Mouse (Mus musculus) G1E-ER4 (cell line): ENCODE data around the gene Rundc3a. TPM values are rescaled to one million over a fixed set of nuclear protein-coding genes. Genes with fewer than 3 reads are reported as not detected.

ENCODE experiments used
- GATA1 ChIP-seq: IDR thresholded peaks from one replicate; pipeline ENCODE4 v1.8.0; 2012; ENCODE audit warnings: low read length, inconsistent platforms
- polyA plus RNA-seq: library from polyadenylated mRNA; stranded (reverse); fragments of >175 nt; gene quantifications from 2 replicates; pipeline ENCODE4 v1.2.3, GENCODE M21; 2012

Rundc3a gene
- polyA plus RNA-seq, 1 experiment: not detected

DNA sequence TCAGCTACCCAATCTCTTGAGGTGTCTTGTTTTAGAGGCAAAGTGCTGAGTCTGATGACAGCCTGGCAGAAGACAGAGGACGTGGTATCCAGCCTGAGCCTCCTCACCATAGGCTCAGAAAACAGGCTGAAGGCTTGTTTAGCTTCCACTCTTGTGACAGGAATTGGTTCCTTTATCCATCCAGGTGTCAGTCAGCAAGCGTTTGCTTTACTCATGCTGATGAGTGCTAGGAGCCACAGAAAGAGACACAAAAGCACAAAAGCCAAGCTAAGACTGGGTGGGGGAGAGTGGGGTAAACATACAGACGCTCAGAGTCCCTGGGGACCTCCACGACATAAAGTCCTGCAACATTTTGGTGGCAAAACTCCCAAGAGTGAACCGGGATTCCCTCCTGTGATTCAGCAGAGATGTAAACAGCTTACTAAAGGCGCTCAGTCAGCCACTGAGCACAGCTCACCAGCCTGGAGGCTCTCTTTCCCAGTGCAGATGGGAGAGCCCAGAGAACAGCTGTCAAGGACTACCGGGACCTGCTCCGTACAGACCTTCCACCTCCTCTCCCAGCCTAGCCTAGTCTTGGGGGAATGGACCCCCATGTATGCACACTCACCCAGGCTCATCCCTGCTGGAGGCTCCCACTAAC lies 16.9 kb upstream of the Rundc3a start:
- TF ChIP-seq GATA1: no peak

DNA sequence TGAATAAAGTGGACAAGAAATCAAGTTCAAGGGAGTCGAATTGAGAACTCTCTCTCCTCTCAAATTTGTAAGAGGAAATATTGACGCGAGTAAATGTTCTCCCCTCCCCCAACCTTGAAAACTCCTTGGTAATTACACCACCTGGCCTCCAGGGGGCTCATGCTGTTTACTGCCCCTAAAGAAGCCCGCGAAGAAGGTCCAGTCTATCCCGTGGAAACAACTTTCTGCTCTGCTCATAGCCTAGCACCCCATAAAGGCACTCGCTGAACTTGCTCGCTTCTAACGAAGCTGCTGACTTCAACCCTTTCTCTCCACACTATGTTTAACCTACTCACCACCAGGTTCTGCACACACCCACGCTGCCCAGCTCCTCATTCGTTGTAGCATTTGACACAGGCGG lies 16.0 kb upstream of the Rundc3a start:
- TF ChIP-seq GATA1: no peak

DNA sequence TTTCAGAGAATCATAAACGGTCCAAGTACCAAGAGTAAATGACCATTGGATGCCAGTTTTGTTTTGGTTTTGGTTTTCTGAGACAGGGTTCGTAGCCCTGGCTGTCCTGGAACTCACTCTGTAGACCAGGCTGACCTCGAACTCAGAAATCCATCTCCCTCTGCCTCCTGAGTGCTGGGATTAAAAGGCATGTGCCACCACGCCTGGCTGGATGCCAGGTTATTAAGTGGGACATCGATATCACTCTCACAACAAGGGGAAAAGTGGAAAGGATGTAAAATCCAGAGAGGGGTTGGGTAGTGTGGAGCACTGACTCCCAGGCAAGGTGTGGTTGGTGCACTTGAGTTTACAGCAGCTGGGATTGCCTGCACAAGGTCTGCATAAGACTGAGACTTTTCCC lies 13.1 kb upstream of the Rundc3a start:
- TF ChIP-seq GATA1: no peak

DNA sequence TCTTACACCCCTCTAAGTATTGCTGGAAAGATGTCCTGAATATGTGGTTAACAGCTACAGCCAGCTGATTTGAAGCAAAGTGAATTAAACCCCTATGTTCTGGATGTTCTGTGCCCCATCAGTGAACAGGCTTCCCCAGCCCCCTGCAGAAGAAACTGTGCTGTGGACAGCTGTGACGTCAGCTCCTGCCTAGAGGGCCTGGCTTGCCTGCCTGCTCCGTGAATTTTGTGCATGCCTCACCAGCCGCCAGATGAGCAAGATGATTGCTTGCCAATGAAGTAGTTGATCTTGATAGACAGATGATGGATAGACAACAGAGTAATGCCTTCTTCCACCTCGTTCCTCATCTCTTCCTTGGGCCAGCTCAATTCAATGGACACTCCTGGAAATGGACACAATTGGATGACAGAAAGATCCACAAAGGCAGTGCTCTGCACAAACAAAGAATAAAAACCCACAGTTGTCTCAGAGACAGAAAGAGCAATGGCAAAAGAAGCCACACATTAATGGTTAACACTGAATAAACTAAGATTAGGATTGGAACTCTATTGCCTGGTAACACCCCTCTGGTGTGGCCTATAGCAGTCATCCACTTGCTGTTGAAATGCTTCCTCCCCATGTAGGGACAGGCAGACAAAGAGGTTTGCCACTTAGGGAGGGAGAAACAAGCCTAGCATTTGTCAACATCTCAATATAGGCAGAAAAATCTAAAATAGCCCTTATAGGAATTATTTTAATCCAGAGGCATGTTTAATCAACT lies 11.7 kb upstream of the Rundc3a start:
- no peak for TF ChIP-seq GATA1

DNA sequence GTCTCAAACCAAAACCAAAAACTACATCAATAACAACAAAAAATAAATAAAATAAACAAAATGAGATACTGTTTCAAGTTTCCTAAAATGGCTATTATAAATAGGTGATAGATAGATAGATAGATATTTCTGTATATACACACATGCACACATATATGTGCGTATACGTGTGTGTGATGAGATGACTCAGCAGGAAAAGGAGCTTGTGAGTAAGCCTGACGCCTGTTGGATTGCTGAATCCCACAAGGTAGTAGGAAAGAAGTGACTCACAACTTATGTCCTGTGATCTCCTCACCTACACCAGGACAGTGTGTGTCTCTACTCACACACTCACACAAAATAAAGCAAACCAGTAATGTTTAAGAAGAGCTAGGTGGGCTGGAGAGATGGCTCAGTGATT lies 10.4 kb upstream of the Rundc3a start:
- TF ChIP-seq GATA1: no peak

DNA sequence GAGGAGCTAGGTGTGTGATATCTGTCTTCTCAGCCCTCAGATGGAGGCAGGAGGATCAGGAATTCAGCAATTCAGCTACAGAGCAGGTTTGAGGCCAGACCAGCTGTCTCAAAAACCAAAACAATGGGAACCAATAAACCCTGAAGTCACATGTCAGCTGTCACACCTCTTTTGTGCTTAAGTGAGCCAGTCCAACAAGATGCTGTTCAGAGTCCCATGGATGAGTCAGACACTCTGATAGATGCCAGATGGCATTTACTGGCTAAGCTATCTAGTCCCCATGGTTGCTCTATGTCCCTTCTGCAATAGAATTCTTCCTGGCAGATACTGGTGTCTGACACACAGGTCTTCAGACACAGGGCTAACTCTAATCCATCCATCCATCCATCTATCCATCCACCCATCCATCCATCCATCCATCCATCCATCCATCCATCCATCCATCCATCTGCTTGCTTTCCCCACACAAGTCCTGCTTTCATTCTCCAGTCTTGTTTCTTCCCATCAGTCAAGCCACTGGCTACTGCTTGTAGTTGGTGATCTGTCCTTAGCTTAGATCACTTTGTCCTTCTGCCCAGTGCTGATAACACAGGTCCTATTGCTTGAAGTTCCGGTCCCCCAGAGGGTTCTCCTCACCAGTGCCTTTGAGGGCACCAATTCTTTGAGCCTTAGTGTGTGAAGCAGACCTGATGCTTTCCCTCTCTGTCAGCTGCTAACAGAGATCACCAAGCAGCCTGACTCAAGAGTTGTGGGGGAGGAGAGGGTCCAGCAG lies 9.7 kb upstream of the Rundc3a start:
- no peak for TF ChIP-seq GATA1

DNA sequence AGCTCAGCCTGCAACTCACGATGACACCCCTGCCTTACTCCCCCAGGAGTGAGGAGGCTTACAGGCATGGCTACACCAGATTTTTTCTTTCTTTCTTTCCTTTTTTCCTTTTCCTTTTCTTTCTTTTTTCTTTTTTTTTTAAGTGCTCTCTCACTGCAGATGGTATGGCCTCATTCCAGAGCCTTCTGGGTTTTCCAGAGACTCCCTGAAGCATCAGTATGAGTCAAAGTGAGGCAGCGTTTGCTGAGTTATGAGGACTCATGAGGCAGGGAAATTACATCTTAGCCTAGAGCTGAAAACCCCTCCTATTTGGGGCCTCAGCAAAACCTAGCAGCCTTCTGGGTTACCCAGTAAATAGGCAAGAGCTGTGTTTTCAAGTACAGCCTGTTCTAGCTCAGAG lies 8.8 kb upstream of the Rundc3a start:
- no peak for TF ChIP-seq GATA1

DNA sequence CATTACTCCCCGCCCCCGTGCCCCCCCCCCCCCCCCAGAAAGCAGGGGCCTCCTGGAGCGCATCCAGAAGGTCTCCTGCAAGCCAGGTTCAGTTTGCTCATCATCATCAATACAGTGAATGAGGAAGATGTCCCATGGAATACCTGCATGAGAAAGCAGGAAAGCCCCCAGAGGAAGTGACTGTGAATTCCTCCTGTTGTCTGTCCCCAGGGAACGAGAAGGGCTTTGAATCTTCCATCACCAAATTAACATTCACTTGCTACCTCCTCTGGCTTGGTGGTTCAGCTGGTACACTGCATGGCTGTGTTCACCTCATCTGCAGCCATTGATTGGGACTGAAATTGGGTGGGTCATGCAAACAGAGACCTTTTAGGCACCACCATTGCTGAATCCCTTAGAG lies 8.1 kb upstream of the Rundc3a start:
- TF ChIP-seq GATA1: no peak

DNA sequence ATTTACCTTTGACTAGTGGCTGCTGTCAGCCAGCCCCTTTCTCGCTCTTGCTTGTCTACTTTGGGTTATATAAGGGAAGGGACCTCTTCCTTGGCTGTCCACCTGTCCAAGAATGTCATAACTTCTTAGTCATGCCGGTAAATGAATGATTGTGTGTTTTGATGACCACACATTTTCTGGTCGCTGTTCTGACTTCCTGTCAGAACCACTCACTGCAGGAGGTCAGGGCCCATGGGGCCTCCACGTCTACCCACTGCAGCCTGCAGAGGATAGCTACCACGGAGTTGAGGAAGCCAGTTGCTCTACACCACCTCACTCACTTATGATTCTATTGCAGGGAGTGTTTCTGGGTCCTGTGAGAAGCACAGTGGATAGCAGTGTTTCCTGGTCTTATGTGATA lies 7.1 kb upstream of the Rundc3a start:
- no peak for TF ChIP-seq GATA1

DNA sequence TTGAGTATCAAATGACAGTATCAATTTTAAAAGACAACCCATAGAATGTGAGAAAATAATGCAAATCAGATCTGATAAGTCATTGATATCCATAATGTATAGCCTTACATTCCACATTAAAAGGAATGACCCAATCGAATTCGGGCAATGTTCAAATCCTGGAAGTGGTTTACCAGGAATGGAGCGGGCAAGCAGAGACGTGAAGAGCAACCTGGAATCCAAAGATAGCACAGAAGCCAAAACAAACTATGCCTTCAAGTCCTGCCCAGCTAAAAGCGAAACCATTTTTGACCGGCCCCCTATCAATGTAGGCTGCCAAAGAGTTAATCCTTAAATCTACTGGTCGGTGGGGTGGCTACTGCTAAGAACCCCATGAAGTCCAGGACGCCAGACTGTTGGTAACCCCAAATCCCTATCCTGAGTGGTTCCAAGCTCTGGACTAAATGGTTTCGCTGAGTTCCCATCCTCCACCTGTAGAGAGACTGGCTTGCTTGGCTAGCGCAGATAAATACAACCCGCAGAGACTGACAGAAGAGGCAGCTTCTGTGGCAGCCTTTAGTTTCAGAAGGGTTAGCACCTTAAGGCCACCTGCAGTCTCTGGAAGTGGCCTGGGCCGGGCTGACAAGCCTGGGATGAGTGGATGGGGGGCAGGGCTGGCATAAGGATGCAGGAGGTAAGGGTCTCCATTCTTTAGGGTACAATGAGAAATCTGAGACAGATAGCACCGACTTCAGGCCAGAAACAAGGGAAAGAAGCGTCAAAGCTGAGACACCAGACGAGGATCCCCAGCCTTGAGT lies 564 bp upstream of the Rundc3a start:
- no peak for TF ChIP-seq GATA1

DNA sequence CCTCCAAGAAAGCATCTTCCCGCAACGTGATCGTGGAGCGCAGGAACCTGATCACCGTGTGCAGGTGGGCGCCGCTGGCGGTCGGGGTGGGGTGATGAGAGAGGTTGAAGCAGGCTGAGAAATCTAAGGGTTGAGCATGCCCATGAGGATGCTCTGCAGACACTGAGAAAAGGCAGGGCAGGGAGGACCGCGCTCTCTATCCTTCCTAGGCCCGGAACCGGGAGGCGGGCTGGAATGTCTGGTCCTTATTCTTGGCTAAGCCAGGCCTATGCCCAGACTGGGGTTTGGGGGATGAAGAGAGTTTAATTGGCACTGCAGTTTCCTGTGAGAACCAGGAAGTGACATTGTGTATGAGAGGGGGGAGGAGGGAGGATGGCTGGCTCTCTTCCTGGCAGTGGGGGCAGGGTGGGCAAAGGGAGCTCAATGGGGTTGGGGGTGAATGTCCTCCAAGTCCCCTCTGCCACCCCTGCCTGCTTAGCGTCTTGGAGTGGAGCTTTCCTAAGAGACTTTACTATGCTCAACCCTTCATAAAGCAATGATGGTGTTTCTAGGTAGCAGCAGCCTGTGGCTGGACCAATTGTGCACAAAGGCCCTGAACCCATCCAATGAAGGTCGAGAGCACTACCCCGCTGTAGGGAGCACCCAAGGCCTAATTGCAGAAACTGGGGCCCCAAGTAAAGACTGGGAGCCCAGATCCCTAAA lies 667 bp downstream of the Rundc3a start:
- no peak for TF ChIP-seq GATA1

DNA sequence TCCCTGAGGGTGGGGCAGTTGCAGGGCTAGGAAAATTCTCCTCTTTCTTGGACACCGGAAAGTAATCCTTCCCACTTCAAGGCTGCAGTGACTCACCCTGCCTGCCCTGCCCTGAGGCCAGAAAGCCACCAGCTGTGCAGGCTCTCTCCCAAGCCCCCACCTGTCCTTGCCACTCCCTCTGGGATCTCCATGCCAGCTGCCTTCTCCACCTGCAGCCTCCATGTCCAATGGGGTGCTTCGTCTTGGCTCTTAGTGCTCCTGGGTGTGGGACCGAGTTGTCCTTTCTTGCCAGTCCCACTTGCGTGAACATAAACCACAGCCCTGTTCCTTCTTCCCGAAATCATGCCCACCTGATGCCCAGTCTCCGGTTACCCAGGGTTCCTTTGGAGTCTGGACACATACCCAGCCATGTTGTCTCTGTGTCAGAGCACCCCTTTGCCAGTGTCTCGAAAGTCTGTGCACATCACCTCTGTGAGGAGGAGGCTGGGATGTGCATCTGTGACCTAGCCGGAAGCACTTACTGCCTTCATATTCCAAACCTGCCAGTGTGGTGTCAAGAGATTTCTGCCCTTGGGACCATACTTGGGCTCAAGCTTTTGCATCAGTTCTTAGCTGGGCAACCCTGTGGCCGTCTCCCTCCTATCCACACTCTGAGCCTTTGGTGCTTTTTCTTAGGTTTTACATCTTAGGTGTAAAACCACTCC lies 1.4 kb downstream of the Rundc3a start:
- TF ChIP-seq GATA1: no peak

DNA sequence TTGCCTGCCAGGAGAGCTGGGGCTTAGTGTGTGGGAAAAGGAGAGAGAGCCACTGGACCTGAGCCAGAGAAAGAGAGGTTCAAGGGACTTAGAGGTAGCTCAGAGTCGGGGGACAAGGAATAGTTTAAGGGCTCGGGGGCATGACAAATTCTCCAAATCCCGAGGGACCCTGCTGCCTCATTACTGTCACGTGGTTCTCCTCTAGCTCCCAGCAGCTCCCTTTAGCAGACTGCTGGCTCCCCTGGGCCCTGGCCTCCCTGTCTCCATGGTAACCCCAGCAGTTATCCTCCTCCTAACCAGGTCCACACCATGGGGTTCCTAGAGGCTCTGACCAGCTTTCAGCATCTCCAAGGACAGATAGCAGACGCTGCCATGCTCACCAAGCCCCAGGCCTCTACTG lies 2.0 kb downstream of the Rundc3a start:
- TF ChIP-seq GATA1: no peak

DNA sequence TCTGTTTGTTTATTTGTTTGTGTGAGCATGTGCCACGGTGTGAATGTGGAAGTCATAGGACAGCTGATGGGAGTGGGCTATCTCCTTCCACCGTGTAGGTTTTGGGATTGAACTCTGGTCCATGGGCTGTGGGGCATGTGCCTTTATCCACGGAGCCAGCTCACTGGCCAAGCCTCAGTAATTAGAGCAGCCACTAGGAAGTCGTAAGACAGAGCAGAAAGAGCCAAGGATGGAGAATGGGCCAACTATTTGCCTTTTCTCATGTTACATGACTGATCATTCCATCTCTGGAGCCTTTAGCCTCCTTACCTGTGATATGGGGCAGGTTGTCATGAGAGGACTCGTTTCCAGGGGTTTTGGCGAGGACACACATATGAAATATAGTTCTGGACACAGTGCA lies 3.1 kb downstream of the Rundc3a start:
- no peak for TF ChIP-seq GATA1
